Mouse (Mus musculus): ENCODE results near the gene Kcnn1. TPM values are rescaled to one million over a fixed set of nuclear protein-coding genes. Genes with fewer than 3 reads are reported as not detected.

The Kcnn1 gene
- polyA plus RNA-seq (2016; fragmentation: Nextera tagmentation; extraction: Ambion mirVana), result 0.55 and 0.72 TPM in 2 replicates

- Histone ChIP-seq H3K4me3 (peak within 1 kb of the TSS; percentile 66), H3K4me2 (peak within 1 kb of the TSS; percentile 81), H3K27ac (no peak within 1 kb of the TSS), H3K36me3 (peaks cover 6% of the 10 kb centered on the region), H3K9me3 (replicated peaks) (no peaks in the 10 kb centered on the region), H3K4me1 (peaks cover 52% of the 10 kb centered on the region), H3K27me3 (replicated peaks) (peaks cover 71% of the 10 kb centered on the region), H3K9ac (peak within 1 kb of the TSS; percentile 22; the same call in 1 of the 2 replicates)
- WGBS (ENCODE audit: insufficient replicate concordance), result 2% methylated on average over 55 of the region's 55 CpGs
- ATAC-seq, result no peak
Measured at GRCm38 (mm10) chr8:70862824-70863641, at the start of gene Kcnn1. Gene Kcnn1, minus strand, starts transcription at chr8:70863258.

- peaks cover 67% of the 10 kb centered on the region for H3K36me3 ChIP-seq
- H3K4me1 ChIP-seq, result peaks cover 20% of the 10 kb centered on the region
- ATAC-seq, result no peak
- no peaks in the 10 kb centered on the region for H3K9me3 ChIP-seq (replicated peaks)
- no peaks in the 10 kb centered on the region for H3K27me3 ChIP-seq (replicated peaks)
- WGBS (ENCODE audit: insufficient replicate concordance), result 88% methylated on average over 5 of the region's 5 CpGs
- H3K27ac ChIP-seq, result no peak overlapping the region
- no peak overlapping the region for H3K4me3 ChIP-seq
- no peak overlapping the region for H3K4me2 ChIP-seq
- H3K9ac ChIP-seq, result no peak overlapping the region
Measured at GRCm38 (mm10) chr8:70911596-70911995, 48.5 kb upstream of the Kcnn1 start.

GRCm38 (mm10) chr8:70907518-70907917 lies 44.5 kb upstream of the Kcnn1 start:
- peaks cover 26% of the 10 kb centered on the region for H3K36me3 ChIP-seq
- H3K4me2 ChIP-seq, result peak overlapping the region; percentile 98
- WGBS (ENCODE audit: insufficient replicate concordance), result 48% methylated on average over 2 of the region's 2 CpGs
- H3K9me3 ChIP-seq (replicated peaks), result no peaks in the 10 kb centered on the region
- H3K4me1 ChIP-seq, result peaks cover 44% of the 10 kb centered on the region
- peaks cover under 1% of the 10 kb centered on the region; the same call in 1 of the 2 replicates for H3K27me3 ChIP-seq (replicated peaks)
- H3K4me3 ChIP-seq, result peak overlapping the region; percentile 90
- H3K9ac ChIP-seq, result no peak overlapping the region; the same call in 1 of the 2 replicates
- ATAC-seq, result no peak
- peak overlapping the region; percentile 91; the same call in 1 of the 2 replicates for H3K27ac ChIP-seq

GRCm38 (mm10) chr8:70905831-70906736 lies 43.0 kb upstream of the Kcnn1 start, which contains the start of gene Map1s:
Gene Map1s, plus strand, starts transcription at chr8:70905932.
- Histone ChIP-seq H3K27ac (peak within 1 kb of the TSS; percentile 91), H3K4me2 (peak within 1 kb of the TSS; percentile 98), H3K36me3 (peaks cover 12% of the 10 kb centered on the region), H3K4me3 (peak within 1 kb of the TSS; percentile 90), H3K4me1 (peaks cover 44% of the 10 kb centered on the region), H3K9ac (peak within 1 kb of the TSS; percentile 90), H3K27me3 (replicated peaks) (peaks cover 6% of the 10 kb centered on the region; the same call in 1 of the 2 replicates), H3K9me3 (replicated peaks) (no peaks in the 10 kb centered on the region)
- ATAC-seq, result peak; percentile 78
- under 1% methylated on average over 82 of the region's 86 CpGs for whole genome bisulfite sequencing (ENCODE audit: insufficient replicate concordance)

- H3K4me3 ChIP-seq, result peak overlapping the region; percentile 90
- peak overlapping the region; percentile 98 for H3K4me2 ChIP-seq
- H3K27ac ChIP-seq, result peak overlapping the region; percentile 91
- H3K9ac ChIP-seq, result peak overlapping the region; percentile 90
- ATAC-seq, result peak; percentile 24; the same call in 1 of the 2 replicates
- 8% methylated on average over 8 of the region's 8 CpGs for WGBS (ENCODE audit: insufficient replicate concordance)
- H3K27me3 ChIP-seq (replicated peaks), result peaks cover 6% of the 10 kb centered on the region; the same call in 1 of the 2 replicates
- peaks cover 6% of the 10 kb centered on the region; the same call in 1 of the 2 replicates for H3K36me3 ChIP-seq
- H3K4me1 ChIP-seq, result peaks cover 41% of the 10 kb centered on the region
- H3K9me3 ChIP-seq (replicated peaks), result no peaks in the 10 kb centered on the region
Measured at GRCm38 (mm10) chr8:70905463-70905830, 42.4 kb upstream of the Kcnn1 start.

- Histone ChIP-seq H3K9ac (no peak overlapping the region), H3K27me3 (replicated peaks) (peaks cover 6% of the 10 kb centered on the region; the same call in 1 of the 2 replicates), H3K36me3 (peaks cover 6% of the 10 kb centered on the region; the same call in 1 of the 2 replicates), H3K4me3 (no peak overlapping the region), H3K4me2 (no peak overlapping the region), H3K9me3 (replicated peaks) (no peaks in the 10 kb centered on the region), H3K27ac (peak overlapping the region; percentile 91), H3K4me1 (peaks cover 41% of the 10 kb centered on the region)
- no peak for ATAC-seq
- 18% methylated on average over 4 of the region's 4 CpGs for WGBS (ENCODE audit: insufficient replicate concordance)
Measured at GRCm38 (mm10) chr8:70904532-70904931, 41.5 kb upstream of the Kcnn1 start.

GRCm38 (mm10) chr8:70903582-70903981 lies 40.5 kb upstream of the Kcnn1 start:
- H3K9me3 ChIP-seq (replicated peaks), result no peaks in the 10 kb centered on the region
- no peak overlapping the region for H3K4me2 ChIP-seq
- no peak overlapping the region for H3K4me3 ChIP-seq
- no peak overlapping the region for H3K27ac ChIP-seq
- peaks cover 6% of the 10 kb centered on the region; the same call in 1 of the 2 replicates for H3K27me3 ChIP-seq (replicated peaks)
- H3K9ac ChIP-seq, result no peak overlapping the region
- H3K36me3 ChIP-seq, result no peaks in the 10 kb centered on the region
- no peak for ATAC-seq
- peaks cover 47% of the 10 kb centered on the region for H3K4me1 ChIP-seq

GRCm38 (mm10) chr8:70903112-70903511 lies 40.1 kb upstream of the Kcnn1 start:
- Histone ChIP-seq H3K27me3 (replicated peaks) (peaks cover 6% of the 10 kb centered on the region; the same call in 1 of the 2 replicates), H3K4me3 (no peak overlapping the region), H3K36me3 (no peaks in the 10 kb centered on the region), H3K27ac (no peak overlapping the region), H3K4me2 (no peak overlapping the region), H3K9ac (no peak overlapping the region), H3K9me3 (replicated peaks) (no peaks in the 10 kb centered on the region), H3K4me1 (peaks cover 51% of the 10 kb centered on the region)
- WGBS (ENCODE audit: insufficient replicate concordance), result 51% methylated on average over 4 of the region's 4 CpGs
- no peak for ATAC-seq

- Histone ChIP-seq H3K27ac (no peak overlapping the region), H3K27me3 (replicated peaks) (peaks cover 6% of the 10 kb centered on the region; the same call in 1 of the 2 replicates), H3K9ac (no peak overlapping the region), H3K4me3 (no peak overlapping the region), H3K36me3 (no peaks in the 10 kb centered on the region), H3K9me3 (replicated peaks) (no peaks in the 10 kb centered on the region), H3K4me1 (peaks cover 42% of the 10 kb centered on the region), H3K4me2 (no peak overlapping the region)
- ATAC-seq, result no peak
- 51% methylated on average over 5 of the region's 5 CpGs for WGBS (ENCODE audit: insufficient replicate concordance)
Measured at GRCm38 (mm10) chr8:70902211-70902610, 39.2 kb upstream of the Kcnn1 start.

GRCm38 (mm10) chr8:70900872-70901387 lies 37.9 kb upstream of the Kcnn1 start:
- H3K27me3 ChIP-seq (replicated peaks), result peaks cover 6% of the 10 kb centered on the region; the same call in 1 of the 2 replicates
- H3K36me3 ChIP-seq, result peaks cover 6% of the 10 kb centered on the region
- H3K4me3 ChIP-seq, result no peak overlapping the region
- peaks cover 38% of the 10 kb centered on the region for H3K4me1 ChIP-seq
- H3K27ac ChIP-seq, result no peak overlapping the region
- WGBS (ENCODE audit: insufficient replicate concordance), result 56% methylated on average over 2 of the region's 2 CpGs
- H3K9me3 ChIP-seq (replicated peaks), result no peaks in the 10 kb centered on the region
- H3K4me2 ChIP-seq, result no peak overlapping the region
- H3K9ac ChIP-seq, result no peak overlapping the region
- no peak for ATAC-seq

GRCm38 (mm10) chr8:70899226-70899625 lies 36.2 kb upstream of the Kcnn1 start:
- no peak for ATAC-seq
- 72% methylated on average over 2 of the region's 2 CpGs for WGBS (ENCODE audit: insufficient replicate concordance)

More at GRCm38 (mm10) chr8:70899226-70899625, 36.2 kb upstream of the Kcnn1 start:
- H3K36me3 ChIP-seq, result peaks cover 23% of the 10 kb centered on the region
- H3K9me3 ChIP-seq (replicated peaks), result no peaks in the 10 kb centered on the region
- no peak overlapping the region for H3K4me2 ChIP-seq
- no peak overlapping the region for H3K4me3 ChIP-seq
- H3K4me1 ChIP-seq, result peaks cover 34% of the 10 kb centered on the region
- peaks cover 8% of the 10 kb centered on the region; the same call in 1 of the 2 replicates for H3K27me3 ChIP-seq (replicated peaks)
- H3K27ac ChIP-seq, result no peak overlapping the region; the same call in 1 of the 2 replicates
- H3K9ac ChIP-seq, result no peak overlapping the region
